Mouse (Mus musculus) lung, embryonic 14.5 days (tissue): ENCODE results near the gene Dhcr24. TPM values are rescaled to one million over a fixed set of nuclear protein-coding genes. Genes with fewer than 3 reads are reported as not detected.

Source experiments
- ATAC-seq: fragments of 200-750 bp; cut with Nextera tagmentation; 2 replicates; pipeline ENCODE4 v1.8.0; 2017; ENCODE audit warnings: mild to moderate bottlenecking, moderate TSS enrichment, moderate library complexity; ENCODE audit not compliant: insufficient read depth
- DNase-seq: peaks from one replicate; pipeline ENCODE4 v3.0.0-alpha.2; 2015
- H3K27ac ChIP-seq: fragments of 300-500 bp; sonication (generic); 2 replicates; pipeline ENCODE4 v1.5.1; 2014; ENCODE audit warnings: low read depth, mild to moderate bottlenecking, moderate library complexity
- H3K27me3 ChIP-seq: fragments of 300-500 bp; sonication (generic); 2 replicates; pipeline ENCODE4 v1.6.1; 2014; ENCODE audit warnings: low read length, control low read depth; ENCODE audit not compliant: insufficient read depth
- H3K36me3 ChIP-seq: fragments of 300-500 bp; sonication (generic); 2 replicates; pipeline ENCODE4 v1.6.1; 2014; ENCODE audit warnings: control low read depth; ENCODE audit not compliant: insufficient read depth
- H3K4me1 ChIP-seq: fragments of 300-500 bp; sonication (generic); 2 replicates; pipeline ENCODE4 v1.6.1; 2014; ENCODE audit warnings: antibody characterized with exemption, control low read depth; ENCODE audit not compliant: insufficient read depth
- H3K4me2 ChIP-seq: fragments of 300-500 bp; sonication (generic); 2 replicates; pipeline ENCODE4 v1.6.1; 2014; ENCODE audit warnings: mild to moderate bottlenecking
- H3K4me3 ChIP-seq: fragments of 300-500 bp; sonication (generic); 2 replicates; pipeline ENCODE4 v1.5.1; 2014; ENCODE audit warnings: low read depth, low read length
- H3K9ac ChIP-seq: fragments of 300-500 bp; sonication (generic); 2 replicates; pipeline ENCODE4 v1.6.1; 2014
- H3K9me3 ChIP-seq: fragments of 300-500 bp; sonication (generic); 2 replicates; pipeline ENCODE4 v1.6.1; 2016; ENCODE audit warnings: low read depth, low read length, control low read depth
- CTCF ChIP-seq: IDR thresholded peaks from 2 replicates; pipeline ENCODE4 v1.5.1; 2016; ENCODE audit warnings: antibody characterized with exemption, low read depth
- WGBS: fragments of 180-500 bp; shearing (Covaris S2); extraction: QIAGEN DNeasy Blood & Tissue Kit; methylation state at CpG from one replicate; pipeline ENCODE4 v1.1.7; 2014; 5-methylcytosine and 5-hydroxymethylcytosine counted together
- polyA plus RNA-seq: library from polyadenylated mRNA; unstranded; fragments of >200 nt; fragmentation: Nextera tagmentation; extraction: Ambion mirVana; gene quantifications from 2 replicates; pipeline ENCODE4 v1.2.1, GENCODE M21; 2014

Gene Dhcr24
- polyA plus RNA-seq, 1 experiment from 2014 or later, result 25.0 TPM

DNA sequence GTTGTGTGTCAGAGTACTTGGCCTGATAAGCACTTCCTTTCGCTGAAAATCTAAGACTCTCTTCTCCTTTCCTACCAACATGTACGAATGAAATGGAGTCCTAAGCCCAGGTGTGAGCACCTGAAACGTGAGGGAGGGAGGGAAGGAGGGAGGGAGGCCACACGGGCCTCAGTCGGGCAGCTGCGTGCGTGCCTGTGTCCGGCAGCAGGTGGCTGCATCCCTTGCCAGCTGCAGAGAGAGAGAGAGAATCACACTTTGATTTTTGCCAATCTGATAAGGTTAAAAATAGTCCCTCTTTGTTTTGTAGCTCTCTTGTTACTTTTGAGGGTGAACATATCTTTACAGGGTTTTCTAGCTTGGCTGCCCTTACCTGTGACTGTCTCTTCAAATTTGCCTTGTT is 14.2 kb downstream of the Dhcr24 start:
- ATAC-seq (no peak), DNase-seq (no peak)
- H3K27me3 ChIP-seq, result no peaks in the 10 kb centered on the region
- H3K4me3 ChIP-seq, result no peak overlapping the region
- H3K4me2 ChIP-seq, result no peak overlapping the region
- H3K4me1 ChIP-seq, result no peaks in the 10 kb centered on the region
- H3K27ac ChIP-seq, result no peak overlapping the region
- H3K36me3 ChIP-seq, result peaks cover 92% of the 10 kb centered on the region
- no peak overlapping the region for H3K9ac ChIP-seq
- 79% methylated on average over 8 of the region's 8 CpGs for WGBS
- TF ChIP-seq CTCF, result no peak
- H3K9me3 ChIP-seq, result no peaks in the 10 kb centered on the region

GRCm38 (mm10) chr4:106577511-106577910 is 16.7 kb downstream of the Dhcr24 start:
- H3K4me1 ChIP-seq, result no peaks in the 10 kb centered on the region
- 88% methylated on average over 7 of the region's 7 CpGs for WGBS
- no peak for TF ChIP-seq CTCF
- ATAC-seq, result no peak
- H3K9ac ChIP-seq, result no peak overlapping the region
- H3K27me3 ChIP-seq, result no peaks in the 10 kb centered on the region
- H3K9me3 ChIP-seq, result no peaks in the 10 kb centered on the region
- H3K4me3 ChIP-seq, result no peak overlapping the region
- H3K27ac ChIP-seq, result no peak overlapping the region
- peaks cover 91% of the 10 kb centered on the region for H3K36me3 ChIP-seq
- DNase-seq, result no peak
- no peak overlapping the region for H3K4me2 ChIP-seq

- ATAC-seq, result no peak
Measured at GRCm38 (mm10) chr4:106581176-106581864, 20.5 kb downstream of the Dhcr24 start.

GRCm38 (mm10) chr4:106581865-106582204 is 21.0 kb downstream of the Dhcr24 start:
- H3K4me2 ChIP-seq, result no peak overlapping the region
- no peak for TF ChIP-seq CTCF
- DNase-seq (no peak), ATAC-seq (no peak)
- H3K4me3 ChIP-seq, result no peak overlapping the region
- 68% methylated on average over 15 of the region's 15 CpGs for WGBS
- no peaks in the 10 kb centered on the region for H3K9me3 ChIP-seq
- H3K27me3 ChIP-seq, result no peaks in the 10 kb centered on the region
- no peak overlapping the region for H3K9ac ChIP-seq
- H3K27ac ChIP-seq, result peak overlapping the region; percentile 65
- peaks cover 90% of the 10 kb centered on the region for H3K36me3 ChIP-seq
- H3K4me1 ChIP-seq, result no peaks in the 10 kb centered on the region

More at GRCm38 (mm10) chr4:106581176-106581864, 20.5 kb downstream of the Dhcr24 start:
- Histone ChIP-seq H3K9ac (no peak overlapping the region), H3K9me3 (no peaks in the 10 kb centered on the region), H3K4me3 (no peak overlapping the region), H3K36me3 (peaks cover 90% of the 10 kb centered on the region), H3K4me1 (no peaks in the 10 kb centered on the region), H3K4me2 (no peak overlapping the region), H3K27me3 (no peaks in the 10 kb centered on the region), H3K27ac (peak overlapping the region; percentile 65)
- DNase-seq, result no peak
- WGBS, result 71% methylated on average over 14 of the region's 14 CpGs
- no peak for TF ChIP-seq CTCF

- peaks cover 89% of the 10 kb centered on the region for H3K36me3 ChIP-seq
- H3K4me1 ChIP-seq, result no peaks in the 10 kb centered on the region
- H3K27me3 ChIP-seq, result no peaks in the 10 kb centered on the region
- DNase-seq (peak; percentile 38), ATAC-seq (peak; percentile 57)
- H3K4me2 ChIP-seq, result no peak overlapping the region
- TF ChIP-seq CTCF, result no peak
- no peaks in the 10 kb centered on the region for H3K9me3 ChIP-seq
- H3K9ac ChIP-seq, result no peak overlapping the region
- no peak overlapping the region for H3K4me3 ChIP-seq
- peak overlapping the region; percentile 65 for H3K27ac ChIP-seq
- 64% methylated on average over 12 of the region's 12 CpGs for WGBS
Measured at GRCm38 (mm10) chr4:106582428-106583153, 21.8 kb downstream of the Dhcr24 start.

DNA sequence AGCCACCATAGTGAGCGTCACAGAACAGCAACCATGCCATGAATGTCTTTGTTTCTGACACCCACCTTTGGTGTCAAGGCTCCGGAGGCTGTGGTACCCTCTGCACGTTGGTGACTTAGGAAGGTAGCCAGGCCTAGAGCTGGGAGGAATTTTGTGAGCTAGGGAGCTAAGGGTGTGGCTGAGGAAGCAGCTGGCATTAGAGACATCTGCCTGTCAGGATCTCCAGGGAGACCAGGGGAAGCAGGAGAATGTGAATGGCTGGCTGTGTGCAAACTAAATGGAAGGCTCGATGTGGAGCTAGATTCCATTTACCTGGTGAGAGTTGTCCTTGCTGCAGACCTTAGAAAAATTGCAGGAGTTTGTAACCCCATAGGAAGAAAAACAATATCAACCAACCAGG is 23.8 kb downstream of the Dhcr24 start:
- no peak overlapping the region for H3K4me2 ChIP-seq
- H3K27me3 ChIP-seq, result no peaks in the 10 kb centered on the region
- H3K27ac ChIP-seq, result no peak overlapping the region
- ATAC-seq (no peak), DNase-seq (no peak)
- H3K9me3 ChIP-seq, result no peaks in the 10 kb centered on the region
- no peak overlapping the region for H3K9ac ChIP-seq
- WGBS, result 82% methylated on average over 4 of the region's 4 CpGs
- peaks cover 88% of the 10 kb centered on the region for H3K36me3 ChIP-seq
- no peaks in the 10 kb centered on the region for H3K4me1 ChIP-seq
- no peak overlapping the region for H3K4me3 ChIP-seq
- TF ChIP-seq CTCF, result no peak

- Histone ChIP-seq H3K9ac (no peak overlapping the region), H3K36me3 (peaks cover 70% of the 10 kb centered on the region), H3K27me3 (no peaks in the 10 kb centered on the region), H3K4me1 (no peaks in the 10 kb centered on the region), H3K4me2 (no peak overlapping the region), H3K9me3 (no peaks in the 10 kb centered on the region), H3K4me3 (no peak overlapping the region), H3K27ac (no peak overlapping the region)
- 86% methylated on average over 6 of the region's 6 CpGs for WGBS
- DNase-seq (no peak), ATAC-seq (no peak)
- TF ChIP-seq CTCF, result no peak
Measured at GRCm38 (mm10) chr4:106587075-106587474, 26.2 kb downstream of the Dhcr24 start.
